Mouse (Mus musculus): ENCODE data around the gene Asb13. TPM values are rescaled to one million over a fixed set of nuclear protein-coding genes. Genes with fewer than 3 reads are reported as not detected.

The Asb13 gene
- polyA plus RNA-seq, 1 experiment from 2014 or later: 4.1 TPM

DNA sequence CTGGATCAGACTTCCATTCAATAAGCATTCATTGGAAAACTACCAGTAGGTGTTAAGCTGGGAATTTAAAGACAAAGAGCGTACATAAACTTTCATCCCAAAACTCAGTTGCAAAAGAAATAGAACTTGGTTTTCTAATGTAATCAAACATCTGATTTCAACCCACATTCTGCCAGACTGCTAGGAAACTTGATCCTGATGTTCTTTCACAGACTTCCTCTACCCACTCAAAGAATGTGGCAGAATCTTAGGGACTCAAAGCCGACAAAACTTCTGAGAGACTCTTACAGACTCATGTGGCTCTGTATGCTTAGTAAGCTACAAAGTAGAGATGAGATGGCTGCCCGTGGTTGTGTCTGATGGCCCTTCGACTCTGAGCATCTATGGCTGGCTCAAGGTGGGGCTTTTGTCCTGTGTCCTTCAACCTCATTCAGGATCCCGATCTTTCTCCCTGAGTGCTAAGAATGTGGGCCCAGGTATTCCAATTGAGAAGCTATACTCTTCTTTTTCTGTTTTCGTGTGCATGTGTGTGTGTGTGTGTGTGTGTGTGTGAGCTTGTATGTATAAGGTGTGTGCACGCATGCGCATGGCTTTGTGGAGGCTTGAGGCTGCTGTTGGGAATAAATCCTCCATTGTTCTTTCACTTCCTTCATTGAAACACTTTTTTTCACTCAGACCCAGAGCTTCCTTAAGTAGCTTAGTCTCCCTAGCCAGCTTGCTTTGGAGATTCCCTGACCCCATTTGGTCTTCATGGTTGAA is 63.3 kb downstream of the Asb13 start:
- Histone ChIP-seq H3K9me3 (no peaks in the 10 kb centered on the region), H3K9ac (no peak overlapping the region), H3K36me3 (no peaks in the 10 kb centered on the region), H3K4me1 (peaks cover 39% of the 10 kb centered on the region), H3K27ac (replicated peaks) (no peak overlapping the region), H3K4me3 (no peak overlapping the region), H3K27me3 (replicated peaks) (no peaks in the 10 kb centered on the region), H3K4me2 (no peak overlapping the region)
- ATAC-seq (ENCODE audit: extremely low read depth, insufficient number of reproducible peaks, low FRiP score, low TSS enrichment): no peak
- WGBS: 80% methylated on average over 8 of the region's 8 CpGs

DNA sequence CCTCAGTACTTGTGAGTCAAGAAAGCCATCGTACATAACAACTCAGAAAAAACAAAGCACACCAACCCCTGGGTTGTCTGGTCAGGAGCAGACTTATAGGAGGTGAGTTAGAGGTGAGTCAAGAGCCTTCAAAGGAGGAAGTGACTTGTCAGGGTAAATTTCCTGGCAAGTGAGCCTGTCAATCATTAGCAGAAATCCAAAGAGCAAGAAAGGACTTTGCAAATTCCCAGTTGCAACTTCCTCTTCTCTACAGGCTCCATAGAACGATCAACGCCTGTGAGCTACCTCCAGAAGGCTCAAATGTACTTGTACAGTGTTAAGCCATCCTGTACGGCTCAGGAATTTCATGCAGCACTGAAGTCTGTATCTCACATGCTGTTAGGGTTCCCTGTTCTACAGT is 66.9 kb downstream of the Asb13 start:
- Histone ChIP-seq H3K4me3 (no peak overlapping the region), H3K4me1 (peaks cover 17% of the 10 kb centered on the region), H3K27me3 (replicated peaks) (no peaks in the 10 kb centered on the region), H3K36me3 (no peaks in the 10 kb centered on the region), H3K4me2 (no peak overlapping the region), H3K27ac (replicated peaks) (no peak overlapping the region), H3K9me3 (no peaks in the 10 kb centered on the region), H3K9ac (no peak overlapping the region)
- WGBS: 59% methylated on average over 4 of the region's 4 CpGs
- no peak for ATAC-seq (ENCODE audit: extremely low read depth, insufficient number of reproducible peaks, low FRiP score, low TSS enrichment)

Other genes starting within 250 kb of the Asb13 start
- 324 and 326 TPM in 2 replicates for gene Gdi2, start 96.0 kb upstream of the Asb13 start, polyA plus RNA-seq (2015; fragmentation: Nextera tagmentation; extraction: Ambion mirVana)
- gene Fam208b, start 22.9 kb upstream of the Asb13 start, polyA plus RNA-seq (2015; fragmentation: Nextera tagmentation; extraction: Ambion mirVana): 7.8 and 9.3 TPM in 2 replicates
- not detected in 2 replicates for gene Calml3, start 170.3 kb downstream of the Asb13 start, polyA plus RNA-seq (2015; fragmentation: Nextera tagmentation; extraction: Ambion mirVana)
- not detected in 2 replicates for gene Calm4, start 203.7 kb downstream of the Asb13 start, polyA plus RNA-seq (2015; fragmentation: Nextera tagmentation; extraction: Ambion mirVana)
- gene Calm5, start 220.1 kb downstream of the Asb13 start, polyA plus RNA-seq (2015; fragmentation: Nextera tagmentation; extraction: Ambion mirVana): not detected in 2 replicates

Data from heart, embryonic 13.5 days (tissue).